In the genomic region with DNA sequence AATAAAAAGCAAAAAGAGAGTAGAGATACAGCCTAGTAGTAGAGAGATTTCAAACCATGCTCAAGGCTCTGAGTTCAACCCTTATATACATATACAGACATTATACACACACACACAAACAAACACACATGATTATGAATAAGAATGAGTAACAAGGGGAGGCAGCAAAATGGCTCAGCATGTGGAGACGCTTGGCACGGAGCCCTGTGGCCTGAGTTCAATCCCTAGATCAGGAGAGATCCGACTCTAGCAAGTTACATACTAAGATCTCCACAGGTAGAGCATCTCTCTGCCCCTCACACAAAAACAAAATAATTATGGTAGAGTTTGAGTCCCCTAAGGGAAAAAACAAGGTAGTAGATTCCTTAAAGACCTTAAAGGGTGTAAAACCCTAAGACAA, we compare ENCODE assay signal across 19 mouse cellular contexts. TPM values are rescaled to one million over a fixed set of nuclear protein-coding genes. Genes with fewer than 3 reads are reported as not detected.
DNase-seq lines count a peak whose midpoint lies in the region; TF ChIP-seq lines count a peak whose summit lies in the region.
"Had no signal": no experiment of that assay in that cellular context is flagged by ENCODE, and none has a peak within 500 bp of the region (broad histone marks: within the 10 kb centered on the region; RNA-seq: fewer than 3 reads in every experiment).

No protein-coding gene starts in this region.

- H3K36me3 ChIP-seq in heart, embryonic 10.5 days, result no peaks in the 10 kb centered on the region
- no peaks in the 10 kb centered on the region for H3K36me3 ChIP-seq in myocyte (ENCODE audit: control insufficient read depth, insufficient read depth)
- H3K36me3 ChIP-seq: G1E; heart, embryonic 13.5 days; hindbrain, embryonic 15.5 days had no signal

- H3ac ChIP-seq in myocyte (ENCODE audit: control insufficient read depth, insufficient read length), result no peak overlapping the region

- no peak overlapping the region for H3K4me3 ChIP-seq in heart, embryonic 10.5 days
- no peak overlapping the region for H3K4me3 ChIP-seq in myocyte
- H3K4me3 ChIP-seq: forebrain, embryonic 13.5 days; heart, adult 2 months; heart, embryonic 13.5 days; hindbrain, embryonic 15.5 days had no signal

- H3K27ac ChIP-seq in heart, embryonic 10.5 days, result peak overlapping the region; percentile 69; the same call in 1 of the 2 replicates
- H3K27ac ChIP-seq: forebrain, embryonic 13.5 days; heart, adult 2 months; heart, embryonic 13.5 days; hindbrain, embryonic 15.5 days had no signal

- H3K27me3 ChIP-seq in heart, embryonic 10.5 days (ENCODE audit: insufficient read depth, poor library complexity, severe bottlenecking), result no peaks in the 10 kb centered on the region
- no peaks in the 10 kb centered on the region for H3K27me3 ChIP-seq in myocyte (ENCODE audit: control insufficient read depth, insufficient read depth, insufficient read length)
- H3K27me3 ChIP-seq: hindbrain, embryonic 15.5 days had no signal

- H3K4me1 ChIP-seq in heart, embryonic 10.5 days, result peaks cover 53% of the 10 kb centered on the region

- DNase-seq in heart, embryonic 10.5 days (ENCODE audit: low spot score), result no peak
- no peak for DNase-seq in heart, adult 8-10 months (ENCODE audit: low spot score)
- peak; percentile 91 for DNase-seq in NIH3T3 (ENCODE audit: low read depth)
- DNase-seq in right cerebral cortex, adult 2 months (ENCODE audit: low spot score in 2 of 2), result no peak
- DNase-seq in thymus, postnatal 14 days, result no peak
- no peak for DNase-seq in adrenal gland, adult 18-20 months (ENCODE audit: low spot score in 2 of 2)
- DNase-seq: adrenal gland, postnatal 14 days; cerebellum, adult 11-12 months; cerebellum, adult 9-10 months; cerebellum, postnatal 25 days; forebrain, postnatal 0 days; gastrocnemius, postnatal 14 days; heart, adult 2 months; heart, postnatal 36 days had no signal

- 86% methylated on average over 3 of the region's 3 CpGs for WGBS in heart, embryonic 10.5 days

- peak overlapping the region; percentile 44 for H3K4me2 ChIP-seq in myocyte (ENCODE audit: low read depth)
- H3K4me2 ChIP-seq: forebrain, embryonic 13.5 days; heart, embryonic 13.5 days; hindbrain, embryonic 15.5 days had no signal

- no peaks in the 10 kb centered on the region for H3K79me2 ChIP-seq in myocyte (ENCODE audit: control insufficient read depth, insufficient read depth)

- no peak for TF ChIP-seq POLR2A in myocyte (IDR thresholded peaks at IDR 0.05; ENCODE audit: insufficient read length, low read depth)

- no peaks in the 10 kb centered on the region for H3K9me3 ChIP-seq in heart, embryonic 10.5 days
- H3K9me3 ChIP-seq: forebrain, embryonic 13.5 days; G1E; heart, embryonic 13.5 days; hindbrain, embryonic 15.5 days had no signal

TF ChIP-seq in myocyte, 11 proteins besides CTCF, POLR2A, EP300 and RAD21:
- no peak for TF ChIP-seq CEBPB (IDR thresholded peaks at IDR 0.05; ENCODE audit: insufficient read depth, poor library complexity, severe bottlenecking)
- no peak for TF ChIP-seq MAX (IDR thresholded peaks at IDR 0.05; ENCODE audit: low read depth)
- TF ChIP-seq REST (IDR thresholded peaks at IDR 0.05; ENCODE audit: insufficient read depth, insufficient read length), result no peak
- no peak for TF ChIP-seq MYOG (IDR thresholded peaks at IDR 0.05; ENCODE audit: control insufficient read depth in 1 of 3, insufficient read depth in 1 of 3, insufficient read length in 2 of 3, low read depth in 2 of 3)
- TF ChIP-seq SRF (IDR thresholded peaks at IDR 0.05; ENCODE audit: control insufficient read depth, insufficient read length, low read depth), result no peak
- TF ChIP-seq USF1 (IDR thresholded peaks at IDR 0.05; ENCODE audit: low read depth), result no peak
- no peak for TF ChIP-seq TCF12 (IDR thresholded peaks at IDR 0.05; ENCODE audit: insufficient read depth, poor library complexity, severe bottlenecking)
- no peak for TF ChIP-seq MYOD1 (IDR thresholded peaks at IDR 0.05; ENCODE audit: control insufficient read depth in 1 of 3, insufficient read length in 2 of 3, low read depth in 2 of 3)

RNA-seq across cellular contexts. Expression of a gene that starts 41.7 kb away (rescaled TPM):
- polyA plus RNA-seq in heart, embryonic 10.5 days (2016; fragmentation: Nextera tagmentation; extraction: Ambion mirVana), result 549 and 607 TPM in 2 replicates
- 10 to 100 TPM; 12.6 to 22.5 (median 14.9) TPM for total RNA-seq in heart, adult 8-10 months (2022)
- polyA plus RNA-seq in myocyte (2012; fragmentation: generic; extraction: Trizol), result 55.8 TPM
- total RNA-seq in adrenal gland, adult 18-20 months (2021), result 10 to 100 TPM; 20.9 to 29.3 TPM
